Mouse (Mus musculus) brain, adult 10 weeks (tissue): ENCODE data around the gene Qsox2. TPM values are rescaled to one million over a fixed set of nuclear protein-coding genes. Genes with fewer than 3 reads are reported as not detected.

ENCODE experiments used
- polyA plus RNA-seq: library from polyadenylated mRNA; stranded (reverse); fragments of 350-450 nt; fragmentation: Illumina TruSeq; extraction: RNeasy Lipid Tissue Mini Kit (QIAGEN cat#74804); gene quantifications from one replicate; pipeline ENCODE4 v1.2.3, GENCODE M21; 2015; ENCODE audit warnings: low read depth, low replicate concordance

Qsox2 gene
- 18.2 TPM for polyA plus RNA-seq

DNA sequence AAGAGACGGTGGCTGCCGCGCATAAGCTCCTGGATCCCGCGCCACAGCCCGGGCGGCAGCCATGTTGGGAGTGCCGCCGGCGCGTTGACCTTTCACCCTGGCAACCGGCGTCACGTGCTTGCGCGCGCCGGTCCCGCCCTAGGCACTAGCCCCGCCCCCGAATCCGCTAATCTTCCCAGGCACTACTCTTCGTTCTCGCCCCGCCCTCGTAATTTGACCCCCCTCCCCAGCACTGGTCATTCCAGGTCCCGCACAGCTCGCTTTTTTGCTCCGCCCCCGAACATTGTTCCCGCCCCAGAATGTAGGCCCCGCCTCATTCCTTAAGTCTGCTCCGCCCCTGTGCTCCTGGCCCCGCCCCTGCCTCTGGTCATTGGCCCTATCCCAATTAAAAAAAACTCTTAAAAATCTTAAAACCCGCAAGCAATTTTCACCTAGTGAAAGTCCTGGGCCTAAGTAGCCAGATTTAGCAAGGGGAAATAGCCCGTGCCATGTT lies at the start of gene Qsox2:
Gene Qsox2 (minus strand): TSS at position 236 of the 493 bp plus-strand sequence.

DNA sequence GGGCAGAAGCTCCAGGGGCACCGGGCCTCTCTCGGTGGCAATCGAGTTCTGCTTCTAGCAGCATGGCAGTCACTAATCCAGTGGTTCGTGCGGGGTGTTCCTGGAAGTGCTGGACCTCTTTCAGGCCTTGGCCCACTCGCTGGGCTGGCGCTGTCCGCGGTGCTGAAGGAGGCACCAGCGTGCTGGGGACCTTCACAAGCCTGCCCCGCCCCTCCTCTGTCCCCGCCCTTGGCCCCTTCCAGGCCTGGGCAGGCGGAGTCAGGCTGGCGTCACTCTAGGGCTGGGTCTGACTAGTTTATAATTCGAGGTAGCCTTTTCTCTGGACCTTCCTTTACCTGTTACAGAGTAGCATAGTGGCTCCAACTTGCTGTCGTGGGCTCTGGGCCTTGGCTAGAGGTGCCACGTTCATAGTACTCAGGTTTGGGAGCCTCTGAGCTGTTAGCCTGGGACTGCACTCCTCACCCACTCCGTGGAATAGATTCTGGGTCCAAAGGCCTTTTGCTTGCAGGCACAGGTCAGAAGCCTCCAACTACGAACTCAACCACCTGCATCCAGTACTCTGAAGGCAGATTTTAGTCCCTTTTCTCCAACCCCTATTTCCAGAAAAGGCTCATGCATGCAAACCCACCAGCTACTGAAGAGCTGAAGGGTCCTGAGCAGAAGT lies 29.1 kb downstream of the Qsox2 start, which contains the start of gene Lhx3:
Gene Lhx3 (minus strand): TSS at position 164 of the 664 bp plus-strand sequence.

Other genes with a start within 250 kb of the Qsox2 start
- gene Ubac1, start 215.8 kb downstream of the Qsox2 start, polyA plus RNA-seq: 68.4 TPM
- 55.2 TPM for gene Nacc2, start 114.3 kb downstream of the Qsox2 start, polyA plus RNA-seq
- gene Lhx3, start 29.2 kb downstream of the Qsox2 start, polyA plus RNA-seq: 0.30 TPM
- gene Ccdc187, start 57.0 kb upstream of the Qsox2 start, polyA plus RNA-seq: 2.7 TPM
- gene Gpsm1, start 78.0 kb upstream of the Qsox2 start, polyA plus RNA-seq: 41.0 TPM
- 30.2 TPM for gene Dnlz, start 114.6 kb upstream of the Qsox2 start, polyA plus RNA-seq
- gene Card9, start 123.4 kb upstream of the Qsox2 start, polyA plus RNA-seq: 2.3 TPM
- 45.4 TPM for gene Snapc4, start 143.1 kb upstream of the Qsox2 start, polyA plus RNA-seq
- 131 TPM for gene Entr1, start 151.8 kb upstream of the Qsox2 start, polyA plus RNA-seq
- 81.1 TPM for gene Pmpca, start 151.8 kb upstream of the Qsox2 start, polyA plus RNA-seq
- 18.1 TPM for gene Inpp5e, start 171.7 kb upstream of the Qsox2 start, polyA plus RNA-seq
- 26.0 TPM for gene Sec16a, start 207.7 kb upstream of the Qsox2 start, polyA plus RNA-seq